Mouse (Mus musculus) layer of hippocampus, adult 9-11 months (tissue): ENCODE data around the gene Fance.
"Not testable (repeated sequence)": the region's sequence is repeated elsewhere in the genome, so short reads cannot be mapped to it uniquely, and the experiment has no call there.

Experiments
- DNase-seq: peaks from one replicate; pipeline ENCODE4 v3.0.0; 2022

Fance gene

GRCm38 (mm10) chr17:28327673-28328325, 14.5 kb downstream of the Fance start:
- DNase-seq = peak; percentile 70

GRCm38 (mm10) chr17:28328366-28328928, 15.1 kb downstream of the Fance start, which contains the start of gene Rpl10a:
TSS of gene Rpl10a (plus strand) at chr17:28328471.
- peak; percentile 94 for DNase-seq

DNA sequence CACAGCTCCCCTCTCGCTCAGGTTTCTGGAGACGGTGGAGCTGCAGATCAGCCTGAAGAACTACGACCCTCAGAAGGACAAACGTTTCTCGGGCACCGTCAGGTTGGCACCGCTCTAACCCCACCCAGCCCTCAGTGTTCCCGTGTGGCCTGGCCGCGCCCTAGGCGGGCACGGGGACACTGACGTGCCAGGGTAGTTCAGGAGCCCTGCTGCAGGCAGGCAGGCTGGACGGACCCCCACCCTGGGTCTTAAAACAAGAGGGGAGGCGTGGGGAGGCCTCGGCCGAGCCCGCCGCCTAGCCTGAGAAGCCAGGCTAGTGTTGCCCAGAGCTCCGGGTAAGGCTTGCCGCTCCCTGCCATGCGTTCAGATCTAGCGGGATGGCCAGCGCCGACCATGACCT, 15.6 kb downstream of the Fance start:
- DNase-seq = no peak

- DNase-seq = no peak
Measured at GRCm38 (mm10) chr17:28329503-28330231, 16.3 kb downstream of the Fance start.

GRCm38 (mm10) chr17:28330232-28330546, 16.9 kb downstream of the Fance start:
- no peak for DNase-seq

DNA sequence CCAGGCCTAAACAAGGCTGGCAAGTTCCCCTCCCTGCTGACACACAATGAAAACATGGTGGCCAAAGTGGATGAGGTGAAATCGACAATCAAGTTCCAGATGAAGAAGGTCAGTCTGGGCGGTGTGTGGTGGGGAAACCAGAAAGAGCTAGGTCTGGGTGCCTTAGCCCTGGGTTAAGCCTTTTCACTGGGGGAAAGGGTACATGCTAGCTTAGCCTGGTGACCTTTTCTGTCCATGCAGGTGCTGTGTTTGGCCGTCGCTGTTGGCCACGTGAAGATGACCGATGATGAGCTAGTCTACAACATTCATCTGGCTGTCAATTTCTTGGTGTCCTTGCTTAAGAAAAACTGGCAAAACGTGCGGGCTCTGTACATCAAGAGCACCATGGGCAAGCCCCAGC, 17.3 kb downstream of the Fance start:
- DNase-seq = not testable (repeated sequence)

GRCm38 (mm10) chr17:28331241-28332112, 18.2 kb downstream of the Fance start:
- DNase-seq = no peak

GRCm38 (mm10) chr17:28332113-28332914, 19.0 kb downstream of the Fance start:
- DNase-seq = no peak

- no peak for DNase-seq
Measured at GRCm38 (mm10) chr17:28332915-28333546, 19.7 kb downstream of the Fance start.

GRCm38 (mm10) chr17:28335267-28335666, 21.9 kb downstream of the Fance start:
- DNase-seq = no peak

DNA sequence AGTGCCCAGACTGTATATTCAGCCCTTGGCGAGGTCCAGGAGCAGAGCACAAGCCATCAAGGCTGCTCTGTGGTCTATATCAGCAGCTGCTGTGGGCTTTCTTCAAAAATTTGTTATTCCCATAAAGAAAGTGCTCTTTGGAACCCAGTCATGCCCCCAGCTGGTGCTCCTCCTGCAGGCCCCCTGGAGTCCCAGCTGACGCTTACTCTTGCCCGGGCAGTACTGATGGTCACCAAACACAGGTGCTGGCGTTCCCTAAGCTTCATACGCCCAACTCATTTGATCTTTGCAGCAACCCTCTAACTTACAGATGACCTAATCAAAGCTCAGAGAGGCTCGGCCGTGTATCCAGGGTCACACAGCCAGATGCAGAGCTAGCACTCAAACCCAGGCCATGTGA, 24.2 kb downstream of the Fance start:
- DNase-seq = no peak

- DNase-seq = no peak
Measured at GRCm38 (mm10) chr17:28340578-28340977, 27.3 kb downstream of the Fance start.

GRCm38 (mm10) chr17:28341091-28341490, 27.8 kb downstream of the Fance start:
- DNase-seq = peak; percentile 63

- DNase-seq = no peak
Measured at GRCm38 (mm10) chr17:28344050-28344607, 30.8 kb downstream of the Fance start.

DNA sequence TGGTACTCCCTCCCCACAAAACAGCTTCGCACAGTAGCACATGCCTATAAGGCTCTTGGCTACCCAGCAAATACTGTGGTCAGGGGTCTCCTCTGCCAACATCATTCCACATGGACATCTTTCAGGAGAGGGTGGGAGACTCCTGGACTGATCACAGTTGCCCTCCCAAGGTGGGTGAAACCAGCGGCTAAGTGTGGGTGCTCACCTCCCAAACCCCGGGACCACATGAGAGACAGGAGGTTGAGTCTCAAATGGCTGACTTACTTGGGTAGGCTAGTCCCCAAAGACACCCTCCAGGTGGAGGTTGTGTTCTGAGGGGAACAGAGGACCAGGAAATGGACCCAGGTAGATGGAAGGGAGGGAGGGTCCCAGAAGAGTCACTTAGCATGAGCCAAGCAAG, 31.4 kb downstream of the Fance start:
- no peak for DNase-seq

DNA sequence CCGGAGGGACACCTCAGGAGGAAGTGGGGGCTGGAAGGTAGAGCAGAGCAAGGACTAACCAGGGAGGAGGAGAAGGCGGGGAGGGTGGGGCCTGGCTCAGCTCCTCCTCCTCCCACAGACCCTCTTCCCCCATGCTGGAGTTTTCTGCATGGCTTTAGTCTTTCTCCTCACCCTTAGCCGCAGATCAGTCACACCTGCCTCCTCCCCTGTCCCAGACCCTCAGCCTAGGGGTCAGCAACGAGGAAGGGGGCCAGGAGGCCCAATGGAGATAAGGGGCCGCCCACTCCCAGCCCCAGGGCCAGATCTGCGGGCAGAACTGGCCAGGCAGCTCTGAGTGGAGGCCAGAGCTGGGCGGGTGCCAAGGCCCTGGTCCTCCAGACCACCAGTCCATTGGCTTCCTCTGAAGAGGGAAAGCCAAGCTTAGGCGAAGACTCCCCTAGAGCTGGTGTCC, 32.0 kb downstream of the Fance start:
- DNase-seq = no peak

DNA sequence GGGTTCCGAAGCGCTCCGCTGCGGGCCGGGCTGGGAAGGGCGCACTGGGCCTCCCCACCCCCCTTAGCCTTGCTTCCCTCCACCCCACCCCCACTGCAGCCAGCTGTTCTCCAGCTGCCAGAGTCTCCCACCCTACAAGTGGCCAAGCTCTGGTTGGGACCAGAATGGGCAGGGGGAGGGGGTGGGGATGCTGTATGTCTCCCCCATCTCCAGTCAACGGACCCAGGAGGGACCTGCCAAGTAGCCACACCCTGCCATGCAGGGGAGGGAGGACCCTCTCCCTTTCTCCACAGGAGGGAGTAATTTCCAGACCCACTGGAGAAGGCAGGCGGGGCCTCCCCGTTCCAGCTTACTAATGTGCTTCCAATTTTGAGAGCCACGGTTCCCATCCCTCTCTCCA, 32.6 kb downstream of the Fance start:
- DNase-seq = no peak

DNA sequence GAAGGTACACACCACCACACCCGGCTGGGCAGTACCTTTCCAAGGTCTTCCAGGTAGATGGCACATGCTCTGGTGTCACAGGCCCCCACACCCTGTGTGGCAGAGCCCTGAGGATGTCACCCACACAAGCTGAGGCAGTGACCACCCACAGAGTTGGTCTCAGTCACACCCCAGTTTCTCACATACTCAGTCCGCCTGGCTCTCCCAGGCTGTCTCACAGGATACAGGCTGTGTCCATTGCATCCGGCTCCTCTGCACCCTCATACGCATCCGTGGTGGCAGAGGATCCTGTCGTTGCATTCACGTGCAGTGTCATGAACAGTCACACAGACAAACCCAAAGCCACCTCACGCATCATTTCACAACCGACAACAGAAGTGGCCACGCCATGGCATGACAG, 34.0 kb downstream of the Fance start:
- no peak for DNase-seq

DNA sequence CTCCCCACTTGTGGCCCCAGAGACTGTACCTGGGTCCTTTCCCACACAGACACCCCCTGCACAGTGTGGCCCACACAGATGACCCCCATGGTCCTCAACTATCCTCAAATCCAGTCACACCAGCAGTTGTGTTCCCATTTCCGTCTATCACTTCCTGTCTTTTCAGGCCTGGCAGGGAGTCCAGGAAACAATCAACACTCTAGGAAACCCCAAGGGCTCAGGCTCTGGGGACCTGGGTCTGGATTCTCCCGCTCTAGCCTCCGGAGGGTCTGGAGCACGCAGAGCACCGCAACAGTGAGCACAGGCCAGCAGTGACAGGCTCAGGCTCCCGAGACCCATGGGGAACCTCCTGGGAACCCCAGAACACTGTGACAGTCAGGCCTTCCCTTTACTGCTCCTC, 34.9 kb downstream of the Fance start:
- DNase-seq = no peak

DNA sequence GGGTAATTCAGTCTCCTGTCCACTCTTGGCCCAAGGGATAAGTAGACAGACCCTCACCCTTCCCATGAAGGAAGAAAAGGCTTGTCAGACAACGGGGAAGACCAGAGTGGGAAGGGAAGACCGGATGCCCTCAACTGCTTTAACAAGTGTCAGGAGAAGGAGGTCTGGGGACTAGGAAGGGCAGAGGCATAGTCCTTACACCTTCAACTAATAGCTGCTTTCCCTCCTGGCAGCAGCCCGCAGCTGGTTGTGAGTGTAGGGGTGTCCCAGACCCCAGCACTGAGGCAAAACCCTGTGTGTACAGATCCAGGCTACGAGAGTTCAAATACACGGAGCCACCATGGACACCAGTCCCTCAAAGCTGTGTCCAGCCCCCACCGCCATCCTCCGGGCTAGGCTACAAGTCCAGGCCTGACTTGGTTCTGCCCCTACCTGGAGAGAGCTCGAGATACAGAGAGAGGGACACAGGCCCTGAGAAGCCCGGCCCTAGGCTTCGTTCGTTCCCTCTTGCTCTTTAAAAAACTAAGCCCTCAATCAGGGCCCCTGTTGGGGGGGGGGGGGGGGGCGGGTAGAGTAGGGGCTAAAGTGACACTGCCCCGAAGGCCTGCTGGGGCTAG, 36.1 kb downstream of the Fance start:
- no peak for DNase-seq

DNA sequence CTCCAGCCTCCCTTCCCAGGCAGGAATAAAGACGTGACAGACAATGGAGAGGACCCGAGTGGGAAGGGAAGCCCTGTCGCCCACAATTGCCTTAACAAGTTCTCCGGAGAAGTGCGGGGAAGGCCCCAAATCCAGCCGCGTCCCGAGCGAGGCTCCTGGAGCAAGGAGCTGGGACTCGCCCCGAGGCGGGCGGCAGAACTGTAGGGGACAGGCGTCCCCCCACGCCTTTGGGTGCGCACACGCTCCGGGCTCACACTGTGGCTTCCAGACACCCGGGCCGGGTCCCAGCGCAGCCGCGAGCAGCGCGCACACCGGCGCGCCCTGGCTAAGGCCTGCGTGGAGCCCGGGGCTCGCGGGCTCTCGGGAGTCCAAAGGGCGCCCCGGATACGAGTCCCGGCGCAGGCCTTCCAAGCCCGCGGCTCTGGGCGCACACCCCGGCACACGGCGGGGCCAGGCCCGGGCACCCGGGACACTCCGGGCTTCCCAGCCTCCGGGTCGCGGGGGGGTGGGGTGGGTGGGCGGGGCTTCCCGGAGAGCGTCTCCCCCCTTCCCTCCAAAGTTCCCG, 36.7 kb downstream of the Fance start:
- no peak for DNase-seq
